Comparison of ENCODE assay signal across 10 mouse cellular contexts in the genomic region with DNA sequence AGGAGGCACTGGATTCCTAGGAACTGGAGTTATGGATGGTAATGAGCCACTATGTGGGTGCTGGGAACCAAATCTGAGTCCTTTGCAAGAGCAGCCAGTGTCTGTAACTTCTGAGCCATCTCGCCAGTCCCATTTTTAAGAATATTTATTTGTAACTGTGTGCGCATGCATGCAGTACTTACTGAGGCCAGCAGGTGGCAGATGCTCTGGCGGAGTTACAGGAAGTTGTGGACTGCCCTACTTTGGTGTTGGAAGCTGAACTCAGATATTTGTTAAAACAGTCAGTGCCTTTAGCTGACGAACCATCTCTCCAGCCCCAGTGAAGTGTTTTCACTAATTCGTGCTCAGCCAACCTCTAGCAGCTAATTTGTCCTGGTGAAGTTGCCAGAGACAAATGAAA. TPM values are rescaled to one million over a fixed set of nuclear protein-coding genes. Genes with fewer than 3 reads are reported as not detected.
DNase-seq lines count a peak whose midpoint lies in the region; ATAC-seq lines count a peak whose summit lies in the region.
"Had no signal": no experiment of that assay in that cellular context is flagged by ENCODE, and none has a peak within 500 bp of the region (broad histone marks: within the 10 kb centered on the region; RNA-seq: fewer than 3 reads in every experiment).

No protein-coding gene starts in this region.

- H3K36me3 ChIP-seq in kidney, embryonic 14.5 days (ENCODE audit: control insufficient read depth, insufficient read depth, low read length), result no peaks in the 10 kb centered on the region
- H3K36me3 ChIP-seq: forebrain, embryonic 12.5 days had no signal

- no peak overlapping the region for H3K9ac ChIP-seq in kidney, embryonic 14.5 days (ENCODE audit: low read depth, low read length)
- H3K9ac ChIP-seq: forebrain, embryonic 12.5 days had no signal

- H3K4me2 ChIP-seq in kidney, embryonic 14.5 days (replicated peaks; ENCODE audit: low read depth, low read length), result no peak overlapping the region
- H3K4me2 ChIP-seq: forebrain, embryonic 12.5 days had no signal

- H3K27ac ChIP-seq in kidney, embryonic 14.5 days (ENCODE audit: low read depth, low read length), result no peak overlapping the region
- H3K27ac ChIP-seq: forebrain, embryonic 12.5 days had no signal

- H3K4me3 ChIP-seq in kidney, embryonic 14.5 days (ENCODE audit: low read length), result no peak overlapping the region
- H3K4me3 ChIP-seq: forebrain, embryonic 12.5 days; megakaryocyte, embryonic 14.5 days had no signal

- H3K27me3 ChIP-seq in kidney, embryonic 14.5 days (ENCODE audit: control insufficient read depth, insufficient read depth, low read length), result no peaks in the 10 kb centered on the region
- H3K27me3 ChIP-seq: forebrain, embryonic 12.5 days; megakaryocyte, embryonic 14.5 days had no signal

- no peaks in the 10 kb centered on the region for H3K4me1 ChIP-seq in kidney, embryonic 14.5 days (ENCODE audit: control insufficient read depth, insufficient read depth, low read length)
- H3K4me1 ChIP-seq: megakaryocyte, embryonic 14.5 days had no signal

- WGBS in kidney, embryonic 14.5 days, result 78% methylated on average over 5 of the region's 5 CpGs

- no peak for ATAC-seq in kidney, embryonic 14.5 days (ENCODE audit: low FRiP score, low TSS enrichment)
- ATAC-seq in megakaryocyte, adult 5-6 weeks (ENCODE audit: poor library complexity, severe bottlenecking), result peak; percentile 70

- no peaks in the 10 kb centered on the region for H3K9me3 ChIP-seq in kidney, embryonic 14.5 days (ENCODE audit: control insufficient read depth, low read length)
- H3K9me3 ChIP-seq: forebrain, embryonic 12.5 days had no signal

- peak; percentile 27 for DNase-seq in kidney, postnatal 10 days
- DNase-seq in CD4-positive, CD25-positive, alpha-beta regulatory T cell, adult 2 months (ENCODE audit: low read depth, low spot score), result peak; percentile 70
- DNase-seq in NIH3T3 (ENCODE audit: low read depth), result peak; percentile 54
- DNase-seq in adrenal gland, adult 8-10 months, result no peak
- DNase-seq in frontal cortex, postnatal 14 days (ENCODE audit: low spot score in 2 of 2), result no peak
- no peak for DNase-seq in adrenal gland, postnatal 4 days (ENCODE audit: low spot score in 2 of 2)

RNA-seq across cellular contexts. Expression of a gene that starts 51.6 kb away (rescaled TPM):
- polyA plus RNA-seq in kidney, embryonic 14.5 days (2014; fragmentation: Nextera tagmentation; extraction: Ambion mirVana), result 3.3 and 3.7 TPM in 2 replicates
- 0.27 and 0.91 TPM in 2 replicates for total RNA-seq in megakaryocyte, adult 5-6 weeks (2015)
- total RNA-seq in megakaryocyte, adult 5-6 weeks (2017), result 0.18 TPM in 1 of 2 replicates, not detected in the other
- 1 to 10 TPM; 2.8 to 6.3 (median 4.6) TPM for total RNA-seq in adrenal gland, adult 8-10 months (2022)
- 1 to 10 TPM; 4.5 to 6.5 TPM for total RNA-seq in adrenal gland, postnatal 4 days (2021)

RNA-seq across cellular contexts. Expression of a gene that starts 52.7 kb away (rescaled TPM):
- 3.4 and 5.3 TPM in 2 replicates for polyA plus RNA-seq in kidney, embryonic 14.5 days (2014; fragmentation: Nextera tagmentation; extraction: Ambion mirVana)
- 51.4 and 61.6 TPM in 2 replicates for total RNA-seq in megakaryocyte, adult 5-6 weeks (2015)
- total RNA-seq in megakaryocyte, adult 5-6 weeks (2017), result 77.7 and 116 TPM in 2 replicates
- 1 to 10 TPM; 4.7 to 8.9 (median 8.0) TPM for total RNA-seq in adrenal gland, adult 8-10 months (2022)
- total RNA-seq in adrenal gland, postnatal 4 days (2021), result 10 to 100 TPM; 10.1 to 10.4 TPM

Comparison
In these comparisons a context has a peak if more than half of its experiments do, and no peak if none do; other contexts are left out.
1. DNase-seq: peak in kidney, postnatal 10 days (single experiment), CD4-positive, CD25-positive, alpha-beta regulatory T cell, adult 2 months (single experiment) and NIH3T3 (single experiment); none in adrenal gland, adult 8-10 months (single experiment), frontal cortex, postnatal 14 days (0 of 2) and adrenal gland, postnatal 4 days (0 of 2).
2. RNA of a gene that starts 52.7 kb away (total RNA-seq): 51.4 to 116 TPM in megakaryocyte, adult 5-6 weeks; 10.1 to 10.4 TPM in adrenal gland, postnatal 4 days and 4.7 to 8.9 TPM in adrenal gland, adult 8-10 months; every median in the first group is over 4 times any median in the second.